Mouse (Mus musculus) midbrain, postnatal 0 days (tissue): ENCODE results near the gene Fam172a. TPM values are rescaled to one million over a fixed set of nuclear protein-coding genes. Genes with fewer than 3 reads are reported as not detected.
A peak's percentile ranks its signal among the peaks of the same experiment; 100 is the strongest.

Experiments
- ATAC-seq: fragments of 200-750 bp; cut with Nextera tagmentation; 2 replicates; pipeline ENCODE4 v1.8.0; 2017; ENCODE audit warnings: moderate number of reproducible peaks, mild to moderate bottlenecking, moderate TSS enrichment, moderate library complexity; ENCODE audit not compliant: low FRiP score
- DNase-seq: peaks from one replicate; pipeline ENCODE4 v3.0.0-alpha.2; 2015; ENCODE audit warnings: low spot score
- H3K27ac ChIP-seq: fragments of 300-500 bp; sonication (generic); 2 replicates; pipeline ENCODE4 v1.5.1; 2014; ENCODE audit warnings: low read depth, mild to moderate bottlenecking, low read length, mixed read lengths
- H3K27me3 ChIP-seq: fragments of 300-500 bp; sonication (generic); 2 replicates; pipeline ENCODE4 v1.6.1; 2014; ENCODE audit warnings: low read length, control low read depth, mixed read lengths; ENCODE audit not compliant: insufficient read depth
- H3K36me3 ChIP-seq: fragments of 300-500 bp; sonication (generic); 2 replicates; pipeline ENCODE4 v1.6.1; 2014; ENCODE audit warnings: low read length, control low read depth, mixed read lengths; ENCODE audit not compliant: insufficient read depth
- H3K4me1 ChIP-seq: fragments of 300-500 bp; sonication (generic); 2 replicates; pipeline ENCODE4 v1.6.1; 2014; ENCODE audit warnings: mild to moderate bottlenecking, control low read depth, antibody characterized with exemption, low read length, mixed read lengths; ENCODE audit not compliant: insufficient read depth
- H3K4me2 ChIP-seq: fragments of 300-500 bp; sonication (generic); 2 replicates; pipeline ENCODE4 v1.6.1; 2014; ENCODE audit warnings: low read depth, mild to moderate bottlenecking, low read length, mixed read lengths; ENCODE audit not compliant: poor library complexity, severe bottlenecking
- H3K4me3 ChIP-seq: fragments of 300-500 bp; sonication (generic); 2 replicates; pipeline ENCODE4 v1.5.1; 2014; ENCODE audit warnings: low read depth, mild to moderate bottlenecking, low read length, moderate library complexity
- H3K9ac ChIP-seq: fragments of 300-500 bp; sonication (generic); replicated peaks from 2 replicates; pipeline ENCODE4 v1.6.1; 2014; ENCODE audit warnings: mild to moderate bottlenecking, low read length, moderate library complexity, mixed read lengths; ENCODE audit not compliant: poor library complexity, severe bottlenecking
- H3K9me3 ChIP-seq: fragments of 300-500 bp; sonication (generic); 2 replicates; pipeline ENCODE4 v1.6.1; 2016; ENCODE audit warnings: low read length, control low read depth
- CTCF ChIP-seq: IDR thresholded peaks from 2 replicates; pipeline ENCODE4 v1.5.1; 2016; ENCODE audit warnings: antibody characterized with exemption, mild to moderate bottlenecking
- WGBS: fragments of 180-500 bp; shearing (Covaris S2); extraction: QIAGEN DNeasy Blood & Tissue Kit; methylation state at CpG from one replicate; pipeline ENCODE4 v1.1.7; 2014; 5-methylcytosine and 5-hydroxymethylcytosine counted together
- polyA plus RNA-seq: library from polyadenylated mRNA; unstranded; fragments of >200 nt; fragmentation: Nextera tagmentation; extraction: Ambion mirVana; gene quantifications from 2 replicates; pipeline ENCODE4 v1.2.1, GENCODE M21; 2015
- total RNA-seq: library from RNA; depleted of rRNA; stranded (reverse); fragments of >200 nt; gene quantifications from 2 replicates; pipeline ENCODE4 v1.2.3, GENCODE M21; 2014

Fam172a gene
- total and polyA plus RNA-seq, 2 experiments from 2014 or later: 25.3 to 43.4 TPM

GRCm38 (mm10) chr13:78174891-78175290 is 473.1 kb downstream of the Fam172a start:
- no peak overlapping the region for H3K4me3 ChIP-seq
- no peaks in the 10 kb centered on the region for H3K9me3 ChIP-seq
- no peak for TF ChIP-seq CTCF
- ATAC-seq: no peak
- H3K4me1 ChIP-seq: 0 out of 2 replicates have a peak, but pooled peaks cover 4% of the 10 kb centered on the region
- H3K27ac ChIP-seq: no peak overlapping the region
- H3K27me3 ChIP-seq: peaks cover 47% of the 10 kb centered on the region
- H3K36me3 ChIP-seq: no peaks in the 10 kb centered on the region
- DNase-seq: no peak
- 27% methylated on average over 1 of the region's 1 CpGs for WGBS
- H3K9ac ChIP-seq: no peak overlapping the region
- H3K4me2 ChIP-seq: no peak overlapping the region

- 0 out of 2 replicates have a peak, but pooled peaks cover 4% of the 10 kb centered on the region for H3K4me1 ChIP-seq
- H3K4me3 ChIP-seq: no peak overlapping the region
- no peak overlapping the region for H3K4me2 ChIP-seq
- TF ChIP-seq CTCF: peak; percentile 77
- H3K36me3 ChIP-seq: no peaks in the 10 kb centered on the region
- peaks cover 41% of the 10 kb centered on the region for H3K27me3 ChIP-seq
- H3K9ac ChIP-seq: no peak overlapping the region
- DNase-seq (peak; percentile 83), ATAC-seq (no peak)
- H3K27ac ChIP-seq: 0 out of 2 replicates have a peak overlapping the region, but pooled peaks have one; percentile 18
- no peaks in the 10 kb centered on the region for H3K9me3 ChIP-seq
- 3% methylated on average over 8 of the region's 8 CpGs for WGBS
These were observed 474.1 kb downstream of the Fam172a start for GRCm38 (mm10) chr13:78175821-78176380.

GRCm38 (mm10) chr13:78177381-78177950 is 475.6 kb downstream of the Fam172a start:
- Histone ChIP-seq H3K4me3 (no peak overlapping the region), H3K36me3 (no peaks in the 10 kb centered on the region), H3K9me3 (no peaks in the 10 kb centered on the region), H3K27me3 (peaks cover 41% of the 10 kb centered on the region), H3K9ac (no peak overlapping the region), H3K4me2 (no peak overlapping the region), H3K4me1 (0 out of 2 replicates have a peak, but pooled peaks cover 4% of the 10 kb centered on the region), H3K27ac (no peak overlapping the region)
- ATAC-seq (no peak), DNase-seq (no peak)
- no peak for TF ChIP-seq CTCF
- 38% methylated on average over 5 of the region's 5 CpGs for WGBS

- TF ChIP-seq CTCF: no peak
- H3K4me1 ChIP-seq: 0 out of 2 replicates have a peak, but pooled peaks cover 4% of the 10 kb centered on the region
- DNase-seq (no peak), ATAC-seq (no peak)
- WGBS: 29% methylated on average over 1 of the region's 1 CpGs
- peaks cover 37% of the 10 kb centered on the region for H3K27me3 ChIP-seq
- no peaks in the 10 kb centered on the region for H3K9me3 ChIP-seq
- no peak overlapping the region for H3K4me3 ChIP-seq
- H3K27ac ChIP-seq: peak overlapping the region; percentile 18; the same call in 1 of the 2 replicates
- no peak overlapping the region for H3K9ac ChIP-seq
- no peaks in the 10 kb centered on the region for H3K36me3 ChIP-seq
- H3K4me2 ChIP-seq: no peak overlapping the region
These were observed 476.2 kb downstream of the Fam172a start for GRCm38 (mm10) chr13:78178021-78178420.

GRCm38 (mm10) chr13:78178771-78179170 is 476.9 kb downstream of the Fam172a start:
- Histone ChIP-seq H3K36me3 (no peaks in the 10 kb centered on the region), H3K9ac (no peak overlapping the region), H3K9me3 (no peaks in the 10 kb centered on the region), H3K4me1 (0 out of 2 replicates have a peak, but pooled peaks cover 4% of the 10 kb centered on the region), H3K4me2 (no peak overlapping the region; the same call in 1 of the 2 replicates), H3K27me3 (peaks cover 41% of the 10 kb centered on the region), H3K4me3 (peak overlapping the region; percentile 35; the same call in 1 of the 2 replicates), H3K27ac (peak overlapping the region; percentile 65)
- no peak for TF ChIP-seq CTCF
- ATAC-seq (no peak), DNase-seq (no peak)
- WGBS: 19% methylated on average over 5 of the region's 5 CpGs
